Mouse (Mus musculus): ENCODE measurements around the gene Zfy2.

The Zfy2 gene

GRCm38 (mm10) chrY:2170309-2170708, at the start of gene Zfy2:
Zfy2 (minus strand) TSS chrY:2170409.
- DNase-seq (ENCODE audit: low spot score): no peak
